Mouse (Mus musculus): Measurements from ENCODE around the gene Isg15. TPM values are rescaled to one million over a fixed set of nuclear protein-coding genes. Genes with fewer than 3 reads are reported as not detected.
A peak's percentile ranks its signal among the peaks of the same experiment; 100 is the strongest.

The Isg15 gene
- polyA plus RNA-seq, 1 experiment from 2014 or later: 1.7 TPM

DNA sequence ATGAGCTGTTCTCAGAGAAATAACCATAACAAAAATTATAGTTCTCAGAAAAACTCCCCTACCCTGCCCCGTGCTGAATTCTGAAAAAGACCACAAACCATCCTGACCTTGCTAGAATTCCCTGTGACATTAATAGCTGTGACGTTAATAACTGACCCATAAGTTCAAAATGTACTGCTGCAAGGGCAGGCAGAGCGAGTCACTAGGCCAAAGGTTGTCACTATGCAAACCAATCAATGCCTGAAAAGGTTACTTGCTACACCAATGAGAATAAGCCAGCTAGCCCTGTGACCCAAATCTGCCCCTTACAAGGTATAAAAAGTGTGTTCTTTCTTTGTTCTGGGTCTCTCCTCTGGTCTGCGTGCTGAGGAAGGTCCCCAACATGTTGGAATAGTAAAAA, 8.3 kb upstream of the Isg15 start:
- Histone ChIP-seq H3K27ac (ENCODE audit: low read length) (no peak overlapping the region), H3K27me3 (ENCODE audit: control insufficient read depth, insufficient read depth, low read depth, low read length) (peaks cover 5% of the 10 kb centered on the region; the same call in 1 of the 2 replicates), H3K9me3 (ENCODE audit: control insufficient read depth, low read length) (no peaks in the 10 kb centered on the region), H3K4me2 (ENCODE audit: low read depth, low read length) (no peak overlapping the region), H3K4me1 (replicated peaks; ENCODE audit: control insufficient read depth, insufficient read depth, low read length) (peaks cover 5% of the 10 kb centered on the region), H3K9ac (ENCODE audit: low read length) (no peak overlapping the region), H3K4me3 (ENCODE audit: low read length) (no peak overlapping the region), H3K36me3 (ENCODE audit: control insufficient read depth, insufficient read depth, low read length) (no peaks in the 10 kb centered on the region)
- ATAC-seq (ENCODE audit: low read depth): no peak
- 76% methylated on average over 4 of the region's 4 CpGs for WGBS

DNA sequence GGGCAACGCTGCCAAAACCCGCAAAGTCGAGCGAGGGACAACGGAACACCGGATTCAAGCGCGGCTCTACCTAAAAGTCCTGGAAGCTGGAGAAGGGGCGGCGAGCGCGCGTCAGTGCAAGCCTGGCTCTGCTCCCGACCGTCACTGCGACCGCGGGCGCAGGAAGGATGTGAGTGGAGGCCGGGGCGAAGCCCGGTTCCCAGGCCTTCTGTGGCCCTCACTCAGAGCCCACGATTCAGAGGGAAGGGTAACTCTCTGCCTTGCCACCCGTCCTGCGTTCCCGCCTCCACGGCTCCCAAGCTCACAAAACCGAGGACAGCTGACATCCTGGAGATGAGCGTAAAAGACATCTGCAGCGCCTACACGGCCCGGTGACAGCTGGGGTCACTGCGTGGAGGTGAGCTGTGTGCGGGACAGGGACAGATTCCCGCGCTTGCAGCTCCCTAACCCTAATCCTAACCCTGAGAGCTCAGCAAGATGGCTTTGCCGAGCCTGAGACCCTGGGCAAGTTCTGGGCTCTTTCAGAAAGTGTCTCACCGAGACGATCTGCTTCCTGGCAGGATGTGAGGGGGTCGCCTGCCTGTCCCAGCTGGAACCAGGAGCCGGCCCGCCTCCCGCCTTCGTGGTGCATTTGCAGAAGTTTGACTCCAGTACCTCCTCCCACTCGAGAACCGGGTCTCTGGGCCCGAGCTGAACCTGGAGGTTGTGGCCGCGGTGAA, 3.0 kb upstream of the Isg15 start:
- Histone ChIP-seq H3K36me3 (ENCODE audit: control insufficient read depth, insufficient read depth, low read length) (no peaks in the 10 kb centered on the region), H3K4me1 (replicated peaks; ENCODE audit: control insufficient read depth, insufficient read depth, low read length) (peaks cover 14% of the 10 kb centered on the region), H3K27ac (ENCODE audit: low read length) (peak overlapping the region; percentile 38), H3K4me3 (ENCODE audit: low read length) (peak overlapping the region; percentile 69), H3K4me2 (ENCODE audit: low read depth, low read length) (peak overlapping the region; percentile 96), H3K9me3 (ENCODE audit: control insufficient read depth, low read length) (no peaks in the 10 kb centered on the region), H3K9ac (ENCODE audit: low read length) (peak overlapping the region; percentile 65), H3K27me3 (ENCODE audit: control insufficient read depth, insufficient read depth, low read depth, low read length) (peaks cover 15% of the 10 kb centered on the region; the same call in 1 of the 2 replicates)
- ATAC-seq (ENCODE audit: low read depth): peak; percentile 53
- WGBS: under 1% methylated on average over 49 of the region's 49 CpGs

- Histone ChIP-seq H3K4me3 (ENCODE audit: low read length) (peak within 1 kb of the TSS; percentile 69), H3K36me3 (ENCODE audit: control insufficient read depth, insufficient read depth, low read length) (no peaks in the 10 kb centered on the region), H3K27ac (ENCODE audit: low read length) (peak within 1 kb of the TSS; percentile 38), H3K27me3 (ENCODE audit: control insufficient read depth, insufficient read depth, low read depth, low read length) (peaks cover 15% of the 10 kb centered on the region; the same call in 1 of the 2 replicates), H3K9me3 (ENCODE audit: control insufficient read depth, low read length) (no peaks in the 10 kb centered on the region), H3K4me2 (ENCODE audit: low read depth, low read length) (peak within 1 kb of the TSS; percentile 96), H3K4me1 (replicated peaks; ENCODE audit: control insufficient read depth, insufficient read depth, low read length) (peaks cover 14% of the 10 kb centered on the region), H3K9ac (ENCODE audit: low read length) (peak within 1 kb of the TSS; percentile 65)
- ATAC-seq (ENCODE audit: low read depth): peak; percentile 82
- 0% methylated on average over 33 of the region's 39 CpGs for WGBS
Observed at GRCm38 (mm10) chr4:156203001-156203412, 2.4 kb upstream of the Isg15 start, which contains the start of gene AW011738. TSS of gene AW011738 (plus strand) at chr4:156203304.

- peaks cover 15% of the 10 kb centered on the region; the same call in 1 of the 2 replicates for H3K27me3 ChIP-seq (ENCODE audit: control insufficient read depth, insufficient read depth, low read depth, low read length)
- WGBS: 34% methylated on average over 12 of the region's 12 CpGs
- 0 out of 2 replicates have a peak overlapping the region, but pooled peaks have one; percentile 27 for H3K27ac ChIP-seq (ENCODE audit: low read length)
- H3K4me3 ChIP-seq (ENCODE audit: low read length): peak overlapping the region; percentile 69
- no peak for ATAC-seq (ENCODE audit: low read depth)
- H3K36me3 ChIP-seq (ENCODE audit: control insufficient read depth, insufficient read depth, low read length): no peaks in the 10 kb centered on the region
- peak overlapping the region; percentile 96 for H3K4me2 ChIP-seq (ENCODE audit: low read depth, low read length)
- H3K9me3 ChIP-seq (ENCODE audit: control insufficient read depth, low read length): no peaks in the 10 kb centered on the region
- peaks cover 14% of the 10 kb centered on the region for H3K4me1 ChIP-seq (replicated peaks; ENCODE audit: control insufficient read depth, insufficient read depth, low read length)
- peak overlapping the region; percentile 65; the same call in 1 of the 2 replicates for H3K9ac ChIP-seq (ENCODE audit: low read length)
Observed at GRCm38 (mm10) chr4:156202462-156202893, 1.9 kb upstream of the Isg15 start.

- Histone ChIP-seq H3K36me3 (ENCODE audit: control insufficient read depth, insufficient read depth, low read length) (peaks cover 2% of the 10 kb centered on the region; the same call in 1 of the 2 replicates), H3K4me2 (ENCODE audit: low read depth, low read length) (peak overlapping the region; percentile 70), H3K4me3 (ENCODE audit: low read length) (peak overlapping the region; percentile 96), H3K4me1 (replicated peaks; ENCODE audit: control insufficient read depth, insufficient read depth, low read length) (peaks cover 38% of the 10 kb centered on the region), H3K27ac (ENCODE audit: low read length) (peak overlapping the region; percentile 95), H3K9me3 (ENCODE audit: control insufficient read depth, low read length) (no peaks in the 10 kb centered on the region), H3K9ac (ENCODE audit: low read length) (peak overlapping the region; percentile 72), H3K27me3 (ENCODE audit: control insufficient read depth, insufficient read depth, low read depth, low read length) (peaks cover 4% of the 10 kb centered on the region; the same call in 1 of the 2 replicates)
- WGBS: 0% methylated on average over 19 of the region's 26 CpGs
- ATAC-seq (ENCODE audit: low read depth): peak; percentile 91
Observed at GRCm38 (mm10) chr4:156197829-156198205, 2.8 kb downstream of the Isg15 start.

DNA sequence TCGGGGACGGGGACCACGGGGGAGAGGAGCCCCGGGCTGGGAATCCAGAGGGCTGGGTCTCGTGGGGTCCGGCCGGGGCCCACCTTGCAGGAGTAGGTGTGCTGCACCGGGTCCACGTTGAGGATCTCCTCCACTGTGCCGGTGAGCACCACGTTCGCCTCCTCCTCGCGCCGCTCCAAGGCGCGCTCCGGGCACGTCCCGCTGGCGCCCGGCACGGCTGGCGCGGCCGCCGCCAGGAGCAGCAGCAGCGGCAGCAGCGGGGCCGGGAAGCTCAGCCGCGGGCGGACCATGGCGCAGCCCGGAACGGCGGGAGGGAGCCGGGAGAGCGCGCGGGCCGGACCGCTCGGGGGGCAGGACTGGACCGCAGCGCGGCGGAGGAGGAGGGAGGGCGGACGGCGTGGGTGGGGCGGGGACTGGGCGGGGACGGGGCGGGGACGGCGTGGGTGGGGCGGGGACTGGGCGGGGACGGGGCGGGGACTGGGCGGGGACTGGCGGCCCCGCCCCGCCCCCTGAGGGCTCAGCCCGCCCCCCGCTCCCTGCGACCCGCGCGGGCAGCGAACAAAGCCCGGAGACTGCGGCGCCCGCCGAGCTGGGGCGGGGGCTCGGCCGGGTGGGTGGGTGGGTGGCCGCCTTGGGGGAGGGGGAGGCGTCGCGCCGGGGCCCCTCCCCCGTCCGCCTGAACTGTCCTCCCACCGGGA, 3.3 kb downstream of the Isg15 start, which contains the start of gene Agrn:
TSS of gene Agrn (minus strand) at position 358 of the 698 bp plus-strand sequence.
- ATAC-seq (ENCODE audit: low read depth): peak; percentile 86
- Histone ChIP-seq H3K4me1 (replicated peaks; ENCODE audit: control insufficient read depth, insufficient read depth, low read length) (peaks cover 36% of the 10 kb centered on the region), H3K4me2 (ENCODE audit: low read depth, low read length) (peak within 1 kb of the TSS; percentile 98), H3K4me3 (ENCODE audit: low read length) (peak within 1 kb of the TSS; percentile 96), H3K27me3 (ENCODE audit: control insufficient read depth, insufficient read depth, low read depth, low read length) (no peaks in the 10 kb centered on the region), H3K9me3 (ENCODE audit: control insufficient read depth, low read length) (no peaks in the 10 kb centered on the region), H3K9ac (ENCODE audit: low read length) (peak within 1 kb of the TSS; percentile 90), H3K27ac (ENCODE audit: low read length) (peak within 1 kb of the TSS; percentile 95), H3K36me3 (ENCODE audit: control insufficient read depth, insufficient read depth, low read length) (peaks cover 2% of the 10 kb centered on the region; the same call in 1 of the 2 replicates)
- under 1% methylated on average over 41 of the region's 88 CpGs for WGBS

DNA sequence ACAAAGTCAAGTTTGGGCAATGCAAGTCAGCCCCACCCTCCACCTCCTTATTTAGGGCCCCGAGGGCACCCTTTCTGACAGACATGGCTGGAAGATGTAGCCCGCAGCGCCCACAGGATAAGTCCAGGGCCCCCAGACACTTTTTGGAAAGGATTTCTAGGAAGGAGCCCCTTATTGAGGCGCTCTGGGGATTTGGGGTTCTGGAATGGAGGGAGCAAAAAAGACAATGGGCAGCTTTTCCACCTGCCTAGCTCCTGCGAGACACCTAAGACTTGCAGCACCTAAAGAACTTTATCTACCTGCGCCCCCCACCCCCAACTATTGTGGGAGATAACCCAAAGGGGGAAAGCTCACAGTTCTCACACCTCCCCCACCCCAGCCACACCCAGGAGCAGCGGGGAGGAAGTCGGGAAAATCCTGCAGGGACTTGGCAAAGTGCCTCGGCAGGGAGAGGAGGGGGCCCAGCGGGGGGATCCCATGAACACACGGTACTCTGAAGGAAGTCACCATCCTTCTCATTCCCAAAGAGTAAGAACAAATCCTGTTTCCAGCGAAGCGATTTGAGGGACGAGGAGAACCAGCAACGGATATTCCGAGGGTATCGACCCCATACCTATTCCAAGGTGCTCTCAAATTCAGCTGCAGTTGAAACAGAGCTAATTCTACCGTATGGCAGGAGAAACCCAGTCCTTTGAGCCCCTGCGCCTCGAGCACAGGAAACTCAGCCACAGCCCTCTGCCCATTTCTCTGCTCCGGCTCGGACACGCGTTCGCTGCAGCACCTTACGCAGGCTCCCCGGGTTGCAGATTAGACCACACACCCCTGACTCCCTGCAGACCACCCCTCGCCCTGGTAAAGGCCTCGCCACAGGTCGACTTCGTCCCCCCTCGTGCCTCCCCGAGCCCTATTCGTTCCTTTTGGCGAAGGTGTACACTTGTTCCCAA, 4.4 kb downstream of the Isg15 start:
- Histone ChIP-seq H3K9me3 (ENCODE audit: control insufficient read depth, low read length) (no peaks in the 10 kb centered on the region), H3K9ac (ENCODE audit: low read length) (peak overlapping the region; percentile 90), H3K4me1 (replicated peaks; ENCODE audit: control insufficient read depth, insufficient read depth, low read length) (peaks cover 42% of the 10 kb centered on the region), H3K4me3 (ENCODE audit: low read length) (peak overlapping the region; percentile 96), H3K27ac (ENCODE audit: low read length) (peak overlapping the region; percentile 89), H3K36me3 (ENCODE audit: control insufficient read depth, insufficient read depth, low read length) (peaks cover 2% of the 10 kb centered on the region; the same call in 1 of the 2 replicates), H3K4me2 (ENCODE audit: low read depth, low read length) (peak overlapping the region; percentile 98), H3K27me3 (ENCODE audit: control insufficient read depth, insufficient read depth, low read depth, low read length) (no peaks in the 10 kb centered on the region)
- WGBS: 3% methylated on average over 35 of the region's 35 CpGs
- 0 out of 2 replicates have a peak, but pooled peaks have one; percentile 10 for ATAC-seq (ENCODE audit: low read depth)

GRCm38 (mm10) chr4:156194346-156194745, 6.3 kb downstream of the Isg15 start:
- WGBS: 54% methylated on average over 6 of the region's 6 CpGs
- no peaks in the 10 kb centered on the region for H3K27me3 ChIP-seq (ENCODE audit: control insufficient read depth, insufficient read depth, low read depth, low read length)
- H3K4me2 ChIP-seq (ENCODE audit: low read depth, low read length): peak overlapping the region; percentile 98
- no peak overlapping the region for H3K27ac ChIP-seq (ENCODE audit: low read length)
- no peak overlapping the region for H3K9ac ChIP-seq (ENCODE audit: low read length)
- no peak for ATAC-seq (ENCODE audit: low read depth)
- peaks cover 9% of the 10 kb centered on the region for H3K36me3 ChIP-seq (ENCODE audit: control insufficient read depth, insufficient read depth, low read length)
- no peak overlapping the region for H3K4me3 ChIP-seq (ENCODE audit: low read length)
- H3K9me3 ChIP-seq (ENCODE audit: control insufficient read depth, low read length): no peaks in the 10 kb centered on the region
- peaks cover 45% of the 10 kb centered on the region for H3K4me1 ChIP-seq (replicated peaks; ENCODE audit: control insufficient read depth, insufficient read depth, low read length)

Measured in lung, embryonic 16.5 days (tissue).